Mouse (Mus musculus) lung, postnatal 0 days (tissue): ENCODE measurements at regions not wholly inside any gene's neighbourhood (a gene's known extent, or its start where the extent isn't known, plus 50 kb on each side); places are given as distances from the start of the nearest gene placed in this dataset.

Experiments
- CTCF ChIP-seq: IDR thresholded peaks from 2 replicates; pipeline ENCODE4 v1.5.1; 2016; ENCODE audit warnings: antibody characterized with exemption, mild to moderate bottlenecking
- EP300 ChIP-seq: IDR thresholded peaks from 2 replicates; pipeline ENCODE4 v1.6.1; 2016; ENCODE audit warnings: antibody characterized with exemption, mild to moderate bottlenecking, control low read depth

- TF ChIP-seq CTCF (peak; percentile 39), EP300 (no peak)
Measured at GRCm38 (mm10) chr13:59289127-59289526, 295.9 kb downstream of the Agtpbp1 start.
